Mouse (Mus musculus) A20 (cell line): ENCODE measurements at regions not wholly inside any gene's neighbourhood (a gene's known extent, or its start where the extent isn't known, plus 50 kb on each side); places are given as distances from the start of the nearest gene placed in this dataset.

Experiments
- DNase-seq: peaks from one replicate; pipeline ENCODE4 v3.0.0-alpha.2; 2011; ENCODE audit warnings: low read depth, low spot score

- peak; percentile 80 for DNase-seq
These were observed 163.4 kb upstream of the Jmjd1c start for GRCm38 (mm10) chr10:66932544-66932943.

GRCm38 (mm10) chr10:66933689-66934088 lies 162.2 kb upstream of the Jmjd1c start:
- DNase-seq: no peak

GRCm38 (mm10) chr10:66935731-66936130 lies 160.2 kb upstream of the Jmjd1c start:
- DNase-seq: no peak

- peak; percentile 40 for DNase-seq
These were observed 158.8 kb upstream of the Jmjd1c start for GRCm38 (mm10) chr10:66937116-66937515.

GRCm38 (mm10) chr10:66940368-66940767 lies 155.6 kb upstream of the Jmjd1c start:
- DNase-seq: no peak

GRCm38 (mm10) chr10:66940922-66941321 lies 155.0 kb upstream of the Jmjd1c start:
- no peak for DNase-seq

GRCm38 (mm10) chr10:66941974-66942373 lies 154.0 kb upstream of the Jmjd1c start:
- no peak for DNase-seq

GRCm38 (mm10) chr10:66943875-66944274 lies 152.1 kb upstream of the Jmjd1c start:
- no peak for DNase-seq

- no peak for DNase-seq
These were observed 149.8 kb upstream of the Jmjd1c start for GRCm38 (mm10) chr10:66946161-66946560.

- DNase-seq: no peak
These were observed 147.6 kb upstream of the Jmjd1c start for GRCm38 (mm10) chr10:66948329-66948728.

- peak; percentile 34 for DNase-seq
These were observed 145.5 kb upstream of the Jmjd1c start for GRCm38 (mm10) chr10:66950441-66950840.

- no peak for DNase-seq
These were observed 144.6 kb upstream of the Jmjd1c start for GRCm38 (mm10) chr10:66951231-66951822.

GRCm38 (mm10) chr10:66951935-66952334 lies 144.0 kb upstream of the Jmjd1c start:
- no peak for DNase-seq

GRCm38 (mm10) chr10:66953248-66953975 lies 142.5 kb upstream of the Jmjd1c start:
- peak; percentile 74 for DNase-seq

GRCm38 (mm10) chr10:66953976-66954505 lies 141.9 kb upstream of the Jmjd1c start:
- peak; percentile 44 for DNase-seq

GRCm38 (mm10) chr10:66955430-66955829 lies 140.5 kb upstream of the Jmjd1c start:
- DNase-seq: peak; percentile 84

- DNase-seq: peak; percentile 25
These were observed 139.3 kb upstream of the Jmjd1c start for GRCm38 (mm10) chr10:66956619-66957018.

GRCm38 (mm10) chr10:66957373-66957772 lies 138.6 kb upstream of the Jmjd1c start:
- DNase-seq: no peak
